Mouse (Mus musculus): Measurements from ENCODE around the gene Ubap1. TPM values are rescaled to one million over a fixed set of nuclear protein-coding genes. Genes with fewer than 3 reads are reported as not detected.

Gene Ubap1
- polyA plus RNA-seq, 1 experiment from 2014 or later, result 42.0 TPM

- ATAC-seq (ENCODE audit: low FRiP score, low TSS enrichment), result no peak
- H3K4me2 ChIP-seq (replicated peaks; ENCODE audit: low read depth), result no peak overlapping the region
Measured at GRCm38 (mm10) chr4:41394651-41395050, 45.9 kb downstream of the Ubap1 start.

GRCm38 (mm10) chr4:41398353-41398752 lies 49.6 kb downstream of the Ubap1 start:
- no peak for DNase-seq (ENCODE audit: low spot score)
- 93% methylated on average over 6 of the region's 6 CpGs for WGBS

More at GRCm38 (mm10) chr4:41394651-41395050, 45.9 kb downstream of the Ubap1 start:
- H3K4me1 ChIP-seq (replicated peaks; ENCODE audit: control insufficient read depth, insufficient read depth), result no peaks in the 10 kb centered on the region
- H3K36me3 ChIP-seq (ENCODE audit: control insufficient read depth, insufficient read depth, low read length), result no peaks in the 10 kb centered on the region; the same call in 1 of the 2 replicates
- no peak overlapping the region for H3K27ac ChIP-seq (replicated peaks)
- no peak overlapping the region for H3K4me3 ChIP-seq (ENCODE audit: low read depth, low read length)
- WGBS, result 73% methylated on average over 9 of the region's 9 CpGs
- H3K9me3 ChIP-seq (ENCODE audit: control insufficient read depth, low read length), result no peaks in the 10 kb centered on the region
- TF ChIP-seq EP300 (optimal IDR thresholded peaks at IDR 0.05) (no peak), CTCF (IDR thresholded peaks at IDR 0.05; ENCODE audit: low read depth) (no peak)
- no peak overlapping the region for H3K9ac ChIP-seq (ENCODE audit: low read length)
- no peaks in the 10 kb centered on the region for H3K27me3 ChIP-seq (ENCODE audit: control insufficient read depth, insufficient read depth, low read length)
- no peak for DNase-seq (ENCODE audit: low spot score)

GRCm38 (mm10) chr4:41399904-41400303 lies 51.1 kb downstream of the Ubap1 start:
- H3K4me2 ChIP-seq (replicated peaks; ENCODE audit: low read depth), result no peak overlapping the region
- H3K4me1 ChIP-seq (replicated peaks; ENCODE audit: control insufficient read depth, insufficient read depth), result no peaks in the 10 kb centered on the region
- 55% methylated on average over 5 of the region's 5 CpGs for WGBS
- no peak for TF ChIP-seq CTCF (IDR thresholded peaks at IDR 0.05; ENCODE audit: low read depth)
- TF ChIP-seq EP300 (optimal IDR thresholded peaks at IDR 0.05), result no peak
- no peak for ATAC-seq (ENCODE audit: low FRiP score, low TSS enrichment)
- no peak for DNase-seq (ENCODE audit: low spot score)
- H3K9ac ChIP-seq (ENCODE audit: low read length), result no peak overlapping the region
- H3K9me3 ChIP-seq (ENCODE audit: control insufficient read depth, low read length), result no peaks in the 10 kb centered on the region
- H3K27me3 ChIP-seq (ENCODE audit: control insufficient read depth, insufficient read depth, low read length), result no peaks in the 10 kb centered on the region
- no peak overlapping the region for H3K27ac ChIP-seq (replicated peaks)
- no peak overlapping the region for H3K4me3 ChIP-seq (ENCODE audit: low read depth, low read length)
- H3K36me3 ChIP-seq (ENCODE audit: control insufficient read depth, insufficient read depth, low read length), result no peaks in the 10 kb centered on the region; the same call in 1 of the 2 replicates

More at GRCm38 (mm10) chr4:41398353-41398752, 49.6 kb downstream of the Ubap1 start:
- Histone ChIP-seq H3K9ac (ENCODE audit: low read length) (no peak overlapping the region), H3K4me2 (replicated peaks; ENCODE audit: low read depth) (no peak overlapping the region), H3K27ac (replicated peaks) (no peak overlapping the region), H3K9me3 (ENCODE audit: control insufficient read depth, low read length) (no peaks in the 10 kb centered on the region), H3K4me3 (ENCODE audit: low read depth, low read length) (no peak overlapping the region), H3K36me3 (ENCODE audit: control insufficient read depth, insufficient read depth, low read length) (no peaks in the 10 kb centered on the region; the same call in 1 of the 2 replicates), H3K27me3 (ENCODE audit: control insufficient read depth, insufficient read depth, low read length) (no peaks in the 10 kb centered on the region), H3K4me1 (replicated peaks; ENCODE audit: control insufficient read depth, insufficient read depth) (no peaks in the 10 kb centered on the region)
- TF ChIP-seq CTCF (IDR thresholded peaks at IDR 0.05; ENCODE audit: low read depth), result no peak
- TF ChIP-seq EP300 (optimal IDR thresholded peaks at IDR 0.05), result no peak
- ATAC-seq (ENCODE audit: low FRiP score, low TSS enrichment), result no peak

GRCm38 (mm10) chr4:41401167-41401566 lies 52.4 kb downstream of the Ubap1 start:
- Histone ChIP-seq H3K27ac (replicated peaks) (no peak overlapping the region), H3K27me3 (ENCODE audit: control insufficient read depth, insufficient read depth, low read length) (no peaks in the 10 kb centered on the region), H3K4me1 (replicated peaks; ENCODE audit: control insufficient read depth, insufficient read depth) (no peaks in the 10 kb centered on the region), H3K4me2 (replicated peaks; ENCODE audit: low read depth) (no peak overlapping the region), H3K36me3 (ENCODE audit: control insufficient read depth, insufficient read depth, low read length) (no peaks in the 10 kb centered on the region; the same call in 1 of the 2 replicates), H3K4me3 (ENCODE audit: low read depth, low read length) (no peak overlapping the region), H3K9me3 (ENCODE audit: control insufficient read depth, low read length) (no peaks in the 10 kb centered on the region), H3K9ac (ENCODE audit: low read length) (no peak overlapping the region)
- no peak for DNase-seq (ENCODE audit: low spot score)
- no peak for ATAC-seq (ENCODE audit: low FRiP score, low TSS enrichment)
- TF ChIP-seq CTCF (IDR thresholded peaks at IDR 0.05; ENCODE audit: low read depth) (no peak), EP300 (optimal IDR thresholded peaks at IDR 0.05) (no peak)

GRCm38 (mm10) chr4:41401573-41401972 lies 52.8 kb downstream of the Ubap1 start:
- no peak overlapping the region for H3K27ac ChIP-seq (replicated peaks)
- H3K36me3 ChIP-seq (ENCODE audit: control insufficient read depth, insufficient read depth, low read length), result no peaks in the 10 kb centered on the region
- no peaks in the 10 kb centered on the region for H3K4me1 ChIP-seq (replicated peaks; ENCODE audit: control insufficient read depth, insufficient read depth)
- no peak for TF ChIP-seq EP300 (optimal IDR thresholded peaks at IDR 0.05)
- no peak for TF ChIP-seq CTCF (IDR thresholded peaks at IDR 0.05; ENCODE audit: low read depth)
- ATAC-seq (ENCODE audit: low FRiP score, low TSS enrichment), result no peak
- H3K27me3 ChIP-seq (ENCODE audit: control insufficient read depth, insufficient read depth, low read length), result no peaks in the 10 kb centered on the region
- no peaks in the 10 kb centered on the region for H3K9me3 ChIP-seq (ENCODE audit: control insufficient read depth, low read length)
- H3K9ac ChIP-seq (ENCODE audit: low read length), result no peak overlapping the region
- no peak for DNase-seq (ENCODE audit: low spot score)
- 91% methylated on average over 5 of the region's 5 CpGs for whole genome bisulfite sequencing
- H3K4me3 ChIP-seq (ENCODE audit: low read depth, low read length), result no peak overlapping the region
- no peak overlapping the region for H3K4me2 ChIP-seq (replicated peaks; ENCODE audit: low read depth)

GRCm38 (mm10) chr4:41406597-41406996 lies 57.8 kb downstream of the Ubap1 start:
- Histone ChIP-seq H3K27ac (replicated peaks) (no peak overlapping the region), H3K4me1 (replicated peaks; ENCODE audit: control insufficient read depth, insufficient read depth) (no peaks in the 10 kb centered on the region), H3K9ac (ENCODE audit: low read length) (no peak overlapping the region), H3K27me3 (ENCODE audit: control insufficient read depth, insufficient read depth, low read length) (no peaks in the 10 kb centered on the region), H3K4me2 (replicated peaks; ENCODE audit: low read depth) (no peak overlapping the region), H3K4me3 (ENCODE audit: low read depth, low read length) (no peak overlapping the region), H3K9me3 (ENCODE audit: control insufficient read depth, low read length) (no peaks in the 10 kb centered on the region), H3K36me3 (ENCODE audit: control insufficient read depth, insufficient read depth, low read length) (no peaks in the 10 kb centered on the region)
- no peak for TF ChIP-seq EP300 (optimal IDR thresholded peaks at IDR 0.05)
- no peak for TF ChIP-seq CTCF (IDR thresholded peaks at IDR 0.05; ENCODE audit: low read depth)
- WGBS, result 89% methylated on average over 9 of the region's 9 CpGs
- DNase-seq (ENCODE audit: low spot score) (no peak), ATAC-seq (ENCODE audit: low FRiP score, low TSS enrichment) (no peak)

Data from stomach, postnatal 0 days (tissue).